Mouse (Mus musculus): ENCODE data around the gene Pmpca.

- TF ChIP-seq GATA1 (IDR thresholded peaks at IDR 0.05; ENCODE audit: low read length) = no peak
- no peak for TF ChIP-seq TAL1 (IDR thresholded peaks at IDR 0.05; ENCODE audit: low read length)
Observed at GRCm38 (mm10) chr2:26389154-26389690, at the start of gene Pmpca, which contains the start of gene Entr1.

Data from erythroblast, embryonic 14.5 days (primary cell).